Mouse (Mus musculus) spleen, adult 2 months (tissue): ENCODE results near the gene Numa1. TPM values are rescaled to one million over a fixed set of nuclear protein-coding genes. Genes with fewer than 3 reads are reported as not detected.

Experiments used
- DNase-seq, 2 experiments: peaks; one replicate each; pipeline versions ENCODE4 v3.0.0 to v3.0.0-alpha.2; 2012 to 2021; ENCODE audit warnings: low spot score in 2 of 2, low read depth in 1 of 2
- H3K27ac ChIP-seq: fragments of 200-500 bp; 2 replicates; pipeline ENCODE4 v1.5.1; 2012; ENCODE audit warnings: low read length, inconsistent platforms; ENCODE audit not compliant: insufficient read depth
- H3K27me3 ChIP-seq: fragments of 200-500 bp; 2 replicates; pipeline ENCODE4 v1.6.1; 2012; ENCODE audit warnings: mild to moderate bottlenecking, moderate library complexity, low read length, inconsistent platforms; ENCODE audit not compliant: control insufficient read depth, insufficient read depth
- H3K36me3 ChIP-seq: fragments of 200-500 bp; 2 replicates; pipeline ENCODE4 v1.6.1; 2012; ENCODE audit warnings: mild to moderate bottlenecking, low read length, inconsistent platforms; ENCODE audit not compliant: control insufficient read depth, insufficient read depth
- H3K4me1 ChIP-seq: fragments of 200-500 bp; 2 replicates; pipeline ENCODE4 v1.6.1; 2011; ENCODE audit warnings: inconsistent platforms; ENCODE audit not compliant: control insufficient read depth, insufficient read depth, insufficient read length
- H3K4me3 ChIP-seq: fragments of 200-500 bp; 2 replicates; pipeline ENCODE4 v1.5.1; 2011; ENCODE audit warnings: mild to moderate bottlenecking, inconsistent platforms; ENCODE audit not compliant: insufficient read depth, insufficient read length; ENCODE audit errors: extremely low read depth
- CTCF ChIP-seq: fragments of 200-500 bp; IDR thresholded peaks from 2 replicates; pipeline ENCODE4 v1.5.1; 2011; ENCODE audit warnings: mild to moderate bottlenecking, inconsistent platforms; ENCODE audit not compliant: insufficient read depth, insufficient read length, insufficient replicate concordance; ENCODE audit errors: extremely low read depth
- POLR2A ChIP-seq: fragments of 200-500 bp; IDR thresholded peaks from 2 replicates; pipeline ENCODE4 v1.6.1; 2011; ENCODE audit warnings: low read depth, low read length, inconsistent platforms
- WGBS: fragments of 180-500 bp; shearing (Covaris S2); methylation state at CpG from one replicate; pipeline ENCODE4 v1.1.7; 2018; 5-methylcytosine and 5-hydroxymethylcytosine counted together
- polyA plus RNA-seq: library from polyadenylated mRNA; depleted of rRNA; stranded (reverse); fragments of >200 nt; gene quantifications from 2 replicates; pipeline ENCODE4 v1.2.3, GENCODE M21; 2012

Gene Numa1
- polyA plus RNA-seq, 1 experiment: 89.8 TPM

- H3K4me3 ChIP-seq: no peak overlapping the region
- TF ChIP-seq POLR2A: no peak
- peak; percentile 94 for TF ChIP-seq CTCF
- peaks cover 64% of the 10 kb centered on the region for H3K36me3 ChIP-seq
- WGBS: 77% methylated on average over 14 of the region's 14 CpGs
- peaks cover 6% of the 10 kb centered on the region; the same call in 1 of the 2 replicates for H3K4me1 ChIP-seq
- DNase-seq: peak; percentile 14 to 72
- H3K27ac ChIP-seq: no peak overlapping the region
- no peaks in the 10 kb centered on the region for H3K27me3 ChIP-seq
Observed at GRCm38 (mm10) chr7:101998194-101998927, 64.5 kb downstream of the Numa1 start.

- 88% methylated on average over 15 of the region's 15 CpGs for WGBS
- Histone ChIP-seq H3K27me3 (no peaks in the 10 kb centered on the region), H3K4me1 (peaks cover 1% of the 10 kb centered on the region; the same call in 1 of the 2 replicates), H3K4me3 (no peak overlapping the region), H3K36me3 (peaks cover 66% of the 10 kb centered on the region), H3K27ac (no peak overlapping the region)
- TF ChIP-seq CTCF: no peak
- TF ChIP-seq POLR2A: no peak
- no peak for DNase-seq
Observed at GRCm38 (mm10) chr7:101999461-102000151, 65.7 kb downstream of the Numa1 start.

- Histone ChIP-seq H3K27ac (no peak overlapping the region), H3K27me3 (no peaks in the 10 kb centered on the region), H3K4me3 (no peak overlapping the region), H3K4me1 (no peaks in the 10 kb centered on the region), H3K36me3 (peaks cover 66% of the 10 kb centered on the region)
- no peak for TF ChIP-seq CTCF
- TF ChIP-seq POLR2A: no peak
- 95% methylated on average over 8 of the region's 8 CpGs for WGBS
- no peak for DNase-seq
Observed at GRCm38 (mm10) chr7:102000296-102000695, 66.4 kb downstream of the Numa1 start.

GRCm38 (mm10) chr7:102000921-102001630 lies 67.2 kb downstream of the Numa1 start:
- Histone ChIP-seq H3K27me3 (no peaks in the 10 kb centered on the region), H3K36me3 (peaks cover 66% of the 10 kb centered on the region), H3K4me1 (no peaks in the 10 kb centered on the region), H3K4me3 (no peak overlapping the region), H3K27ac (no peak overlapping the region)
- TF ChIP-seq POLR2A: no peak
- no peak for TF ChIP-seq CTCF
- no peak for DNase-seq
- 93% methylated on average over 26 of the region's 26 CpGs for WGBS

- 90% methylated on average over 1 of the region's 1 CpGs for WGBS
- Histone ChIP-seq H3K27me3 (no peaks in the 10 kb centered on the region), H3K36me3 (peaks cover 62% of the 10 kb centered on the region), H3K27ac (no peak overlapping the region), H3K4me3 (no peak overlapping the region), H3K4me1 (no peaks in the 10 kb centered on the region)
- TF ChIP-seq POLR2A: no peak
- TF ChIP-seq CTCF: no peak
- no peak for DNase-seq
Observed at GRCm38 (mm10) chr7:102006520-102006919, 72.6 kb downstream of the Numa1 start.

GRCm38 (mm10) chr7:102011855-102012254 lies 77.9 kb downstream of the Numa1 start:
- Histone ChIP-seq H3K36me3 (peaks cover 67% of the 10 kb centered on the region), H3K27ac (no peak overlapping the region), H3K27me3 (no peaks in the 10 kb centered on the region), H3K4me1 (no peaks in the 10 kb centered on the region), H3K4me3 (no peak overlapping the region)
- no peak for DNase-seq
- TF ChIP-seq CTCF (no peak), POLR2A (no peak)
- WGBS: 95% methylated on average over 9 of the region's 9 CpGs
